Mouse (Mus musculus) MEL (cell line): ENCODE measurements at regions not wholly inside any gene's neighbourhood (a gene's known extent, or its start where the extent isn't known, plus 50 kb on each side); places are given as distances from the start of the nearest gene placed in this dataset.

Source experiments
- CTCF ChIP-seq, 3 experiments: IDR thresholded peaks in 2 of 3; conservative IDR thresholded peaks in 1 of 3; 2 replicates each; pipeline ENCODE4 v1.5.1; 2011 to 2012; ENCODE audit warnings: low read length in 3 of 3, low read depth in 2 of 3, mild to moderate bottlenecking in 2 of 3, improper control_type of control experiment in 1 of 3, inconsistent platforms in 1 of 3, mixed read lengths in 1 of 3, moderate library complexity in 1 of 3; ENCODE audit not compliant: control insufficient read depth in 1 of 3, insufficient read depth in 1 of 3, poor library complexity in 1 of 3, severe bottlenecking in 1 of 3
- EP300 ChIP-seq, 2 experiments: IDR thresholded peaks; 2 replicates each; pipeline ENCODE4 v1.6.1; 2011; ENCODE audit warnings: improper control_type of control experiment in 2 of 2, low read length in 2 of 2, low read depth in 1 of 2, mild to moderate bottlenecking in 1 of 2
- GATA1 ChIP-seq: IDR thresholded peaks from 2 replicates; pipeline ENCODE4 v1.6.1; 2011; ENCODE audit warnings: low read depth, low read length, improper control_type of control experiment
- MAX ChIP-seq: IDR thresholded peaks from 2 replicates; pipeline ENCODE4 v1.6.1; 2011; ENCODE audit warnings: low read length, improper control_type of control experiment
- NELFE ChIP-seq: IDR thresholded peaks from 2 replicates; pipeline ENCODE4 v1.6.1; 2011; ENCODE audit warnings: low read depth, low read length, improper control_type of control experiment
- POLR2A ChIP-seq, 2 experiments: IDR thresholded peaks; 2 replicates each; pipeline ENCODE4 v1.6.1; 2011 to 2012; ENCODE audit warnings: low read length in 2 of 2, mild to moderate bottlenecking in 2 of 2, control low read depth in 1 of 2, improper control_type of control experiment in 1 of 2, low read depth in 1 of 2, moderate library complexity in 1 of 2; ENCODE audit not compliant: control insufficient read depth in 1 of 2, insufficient read depth in 1 of 2, poor library complexity in 1 of 2
- SIN3A ChIP-seq: IDR thresholded peaks from 2 replicates; pipeline ENCODE4 v1.6.1; 2012; ENCODE audit warnings: low read length, improper control_type of control experiment, inconsistent platforms
- SMC3 ChIP-seq: IDR thresholded peaks from 2 replicates; pipeline ENCODE4 v1.6.1; 2011; ENCODE audit warnings: low read depth, low read length, improper control_type of control experiment
- TAL1 ChIP-seq: IDR thresholded peaks from 2 replicates; pipeline ENCODE4 v1.6.1; 2012; ENCODE audit warnings: mild to moderate bottlenecking, inconsistent platforms, low read length, moderate library complexity, mixed read lengths
- TBP ChIP-seq: IDR thresholded peaks from 2 replicates; pipeline ENCODE4 v1.8.0; 2011; ENCODE audit warnings: low read depth, low read length, improper control_type of control experiment
- UBTF ChIP-seq: IDR thresholded peaks from 2 replicates; pipeline ENCODE4 v1.6.1; 2012; ENCODE audit warnings: low read depth, mild to moderate bottlenecking, inconsistent platforms, low read length, improper control_type of control experiment, moderate library complexity, borderline replicate concordance; ENCODE audit not compliant: insufficient read depth

DNA sequence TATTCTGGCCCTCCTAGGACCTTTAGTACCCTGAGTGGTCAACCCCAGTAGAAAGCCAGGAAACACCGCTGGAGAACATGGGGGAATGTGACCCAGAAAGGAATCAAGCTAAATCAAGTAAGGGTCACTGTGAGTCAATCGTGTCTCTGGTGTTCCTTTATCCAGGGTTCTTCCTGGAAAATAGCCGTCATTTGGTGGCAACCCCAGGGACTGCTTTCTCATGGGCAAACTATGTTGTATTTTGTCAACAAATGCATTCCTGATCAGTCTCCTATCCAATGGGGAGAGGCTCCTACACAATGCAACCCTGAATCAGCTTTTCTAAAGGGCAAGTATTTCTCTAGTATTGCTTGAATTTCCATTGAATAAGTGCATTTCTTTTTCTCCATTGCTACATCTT lies 163.2 kb upstream of the Ado start:
- TF ChIP-seq TAL1 (no peak), UBTF (no peak), NELFE (no peak), GATA1 (no peak), SIN3A (no peak), EP300 (IDR thresholded peaks at IDR 0.05; ENCODE audit: low read depth in 1 of 2, low read length in 2 of 2) (no peak), SMC3 (no peak), CTCF (IDR thresholded peaks at IDR 0.05 in 2 of 3, conservative IDR thresholded peaks at IDR 0.05 in 1 of 3; ENCODE audit: control insufficient read depth in 1 of 3, insufficient read depth in 1 of 3, low read depth in 2 of 3, low read length in 3 of 3, poor library complexity in 1 of 3, severe bottlenecking in 1 of 3) (no peak), MAX (no peak), POLR2A (IDR thresholded peaks at IDR 0.05; ENCODE audit: control insufficient read depth in 1 of 2, insufficient read depth in 1 of 2, low read depth in 1 of 2, low read length in 2 of 2, poor library complexity in 1 of 2) (no peak), TBP (no peak)
